Mouse (Mus musculus) neural tube, embryonic 14.5 days (tissue): ENCODE results near the gene Mgea5. TPM values are rescaled to one million over a fixed set of nuclear protein-coding genes. Genes with fewer than 3 reads are reported as not detected.

ENCODE experiments used
- ATAC-seq: fragments of 200-750 bp; cut with Nextera tagmentation; 2 replicates; pipeline ENCODE4 v1.8.0; 2017; ENCODE audit warnings: low read depth, mild to moderate bottlenecking, moderate TSS enrichment, moderate library complexity
- H3K27ac ChIP-seq: fragments of 300-500 bp; sonication (generic); 2 replicates; pipeline ENCODE4 v1.5.1; 2014; ENCODE audit warnings: low read depth, mild to moderate bottlenecking, control low read depth, low read length, moderate library complexity, mixed read lengths
- H3K27me3 ChIP-seq: fragments of 300-500 bp; sonication (generic); 2 replicates; pipeline ENCODE4 v1.6.1; 2014; ENCODE audit warnings: low read length; ENCODE audit not compliant: control insufficient read depth, insufficient read depth
- H3K36me3 ChIP-seq: fragments of 300-500 bp; sonication (generic); 2 replicates; pipeline ENCODE4 v1.6.1; 2014; ENCODE audit warnings: low read length, mixed read lengths; ENCODE audit not compliant: control insufficient read depth, insufficient read depth
- H3K4me1 ChIP-seq: fragments of 300-500 bp; sonication (generic); 2 replicates; pipeline ENCODE4 v1.6.1; 2014; ENCODE audit warnings: low read length; ENCODE audit not compliant: control insufficient read depth, insufficient read depth
- H3K4me2 ChIP-seq: fragments of 300-500 bp; sonication (generic); 2 replicates; pipeline ENCODE4 v1.6.1; 2014; ENCODE audit warnings: mild to moderate bottlenecking, low read depth, low read length, control low read depth
- H3K4me3 ChIP-seq: fragments of 300-500 bp; sonication (generic); 2 replicates; pipeline ENCODE4 v1.5.1; 2014; ENCODE audit warnings: low read depth, low read length, control low read depth, mixed read lengths
- H3K9ac ChIP-seq: fragments of 300-500 bp; sonication (generic); replicated peaks from 2 replicates; pipeline ENCODE4 v1.6.1; 2014; ENCODE audit warnings: low read depth, mild to moderate bottlenecking, control low read depth, low read length, mixed read lengths
- H3K9me3 ChIP-seq: fragments of 300-500 bp; sonication (generic); 2 replicates; pipeline ENCODE4 v1.6.1; 2016; ENCODE audit warnings: low read length; ENCODE audit not compliant: control insufficient read depth
- WGBS: fragments of 180-500 bp; shearing (Covaris S2); extraction: QIAGEN DNeasy Blood & Tissue Kit; methylation state at CpG from one replicate; pipeline ENCODE4 v1.1.7; 2014; 5-methylcytosine and 5-hydroxymethylcytosine counted together
- polyA plus RNA-seq: library from polyadenylated mRNA; unstranded; fragments of >200 nt; fragmentation: Nextera tagmentation; extraction: Ambion mirVana; gene quantifications from 2 replicates; pipeline ENCODE4 v1.2.1, GENCODE M21; 2014

The Mgea5 gene
- polyA plus RNA-seq, 1 experiment from 2014 or later = 108 TPM

DNA sequence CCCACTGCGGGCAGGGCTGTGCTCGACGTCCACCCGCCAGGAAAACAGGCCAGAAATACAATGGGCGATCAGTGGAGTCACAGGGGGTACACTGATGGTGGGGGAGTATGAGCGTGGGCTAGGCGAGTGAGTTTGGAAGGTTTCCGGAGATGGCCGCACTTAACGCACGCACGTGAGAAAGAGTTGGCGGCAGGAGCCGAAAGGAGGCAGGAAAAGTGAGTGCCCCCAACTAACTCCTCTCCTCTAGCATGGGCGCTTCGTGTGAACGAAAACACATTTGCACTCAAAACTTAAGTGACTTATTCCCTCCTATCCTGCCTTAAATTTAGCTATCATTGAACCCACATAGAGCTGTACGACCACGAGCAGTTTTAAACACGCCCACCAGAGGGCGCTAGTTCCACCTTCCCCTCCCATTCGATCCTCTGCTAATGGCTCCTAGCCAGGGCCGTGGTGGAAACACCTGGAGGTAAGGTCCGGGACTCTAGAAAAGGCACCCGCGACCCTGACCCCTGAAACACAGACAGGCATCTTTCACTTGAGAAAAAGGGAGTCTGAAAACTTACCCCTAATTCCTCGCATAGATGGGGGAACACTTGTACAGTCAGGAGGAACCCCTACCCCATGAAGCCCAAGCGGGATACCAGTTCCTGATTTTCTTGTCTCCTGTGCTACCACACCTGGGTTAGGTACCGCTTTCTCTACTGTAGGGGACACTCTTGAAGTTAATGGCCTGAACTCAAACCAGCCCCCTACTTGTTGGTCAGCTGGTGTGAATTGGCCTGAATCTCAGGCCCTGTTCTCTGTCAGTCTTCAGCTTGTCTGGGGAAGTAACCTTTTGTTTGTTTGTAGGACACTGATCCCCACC, 37.2 kb downstream of the Mgea5 start:
- no peak overlapping the region for H3K4me3 ChIP-seq
- H3K4me1 ChIP-seq = peaks cover 16% of the 10 kb centered on the region
- peaks cover under 1% of the 10 kb centered on the region; the same call in 1 of the 2 replicates for H3K36me3 ChIP-seq
- H3K4me2 ChIP-seq = no peak overlapping the region
- 10% methylated on average over 29 of the region's 29 CpGs for WGBS
- no peaks in the 10 kb centered on the region for H3K9me3 ChIP-seq
- H3K27ac ChIP-seq = no peak overlapping the region
- H3K27me3 ChIP-seq = peaks cover 45% of the 10 kb centered on the region
- ATAC-seq = no peak
- H3K9ac ChIP-seq = no peak overlapping the region

DNA sequence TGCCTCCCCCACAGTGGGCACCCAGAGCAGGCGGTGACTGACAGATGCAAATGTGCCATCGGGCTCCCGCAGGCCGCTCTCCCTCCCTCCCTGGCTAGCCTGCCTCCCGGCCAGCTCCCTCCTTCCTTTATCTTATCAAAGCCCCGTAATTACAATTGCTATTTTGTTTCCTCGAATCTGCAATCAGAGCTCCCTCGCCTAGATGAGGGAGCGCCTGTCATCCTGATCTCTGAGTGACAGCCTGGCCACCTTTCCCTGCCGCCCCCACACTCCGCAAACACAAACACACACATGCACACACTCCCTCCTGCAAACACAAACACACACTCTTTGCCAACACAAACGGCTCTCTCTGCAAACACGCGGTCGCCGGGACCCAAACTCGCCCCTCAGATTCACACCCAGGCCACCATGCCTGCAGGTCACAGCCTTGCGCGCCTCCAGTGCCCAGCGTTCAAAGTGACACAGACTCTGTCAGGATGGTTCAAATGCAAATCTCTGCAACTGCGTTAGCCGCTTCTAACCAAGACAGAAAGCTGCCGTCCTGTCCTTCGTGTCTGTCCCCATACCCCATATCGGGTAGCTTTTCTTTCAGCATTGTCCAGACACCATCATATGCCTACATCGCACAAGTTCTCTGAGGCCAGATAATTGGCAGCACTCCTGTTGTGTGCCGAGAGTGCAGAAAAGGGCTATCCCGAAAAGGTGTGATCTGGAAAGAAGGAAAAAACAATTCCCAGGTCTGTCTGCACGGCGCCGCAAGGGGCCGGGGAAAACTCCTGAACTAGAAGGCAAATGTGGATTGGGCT, 38.1 kb downstream of the Mgea5 start:
- no peak for ATAC-seq
- Histone ChIP-seq H3K36me3 (no peaks in the 10 kb centered on the region), H3K4me1 (peaks cover 16% of the 10 kb centered on the region), H3K9me3 (no peaks in the 10 kb centered on the region), H3K27me3 (peaks cover 53% of the 10 kb centered on the region), H3K9ac (no peak overlapping the region), H3K4me3 (no peak overlapping the region), H3K4me2 (no peak overlapping the region), H3K27ac (no peak overlapping the region)
- WGBS = 3% methylated on average over 32 of the region's 32 CpGs

DNA sequence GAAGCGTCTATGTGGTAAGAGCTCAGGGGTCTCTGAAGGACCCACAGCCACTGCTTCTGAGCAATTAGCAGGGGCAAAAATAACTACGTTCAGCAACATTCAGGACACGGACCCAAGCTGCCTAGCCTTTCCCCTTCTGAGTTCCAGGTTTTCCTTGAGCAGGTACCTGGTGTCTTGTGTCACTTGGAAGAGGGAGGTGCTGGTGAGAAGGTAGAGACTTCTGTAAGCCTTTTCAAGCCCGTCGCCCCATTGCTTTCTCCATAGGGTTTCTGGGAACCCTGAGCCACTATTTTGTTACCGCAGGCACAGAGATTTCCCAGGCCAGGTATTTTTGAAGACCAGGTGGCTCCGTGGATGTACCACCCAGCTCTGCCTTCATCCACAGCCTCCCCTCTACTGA, 40.0 kb downstream of the Mgea5 start:
- Histone ChIP-seq H3K36me3 (no peaks in the 10 kb centered on the region), H3K9ac (no peak overlapping the region), H3K4me3 (no peak overlapping the region), H3K27me3 (peaks cover 70% of the 10 kb centered on the region), H3K4me2 (no peak overlapping the region), H3K27ac (no peak overlapping the region), H3K4me1 (peaks cover 12% of the 10 kb centered on the region), H3K9me3 (no peaks in the 10 kb centered on the region)
- no peak for ATAC-seq
- 18% methylated on average over 7 of the region's 7 CpGs for WGBS

DNA sequence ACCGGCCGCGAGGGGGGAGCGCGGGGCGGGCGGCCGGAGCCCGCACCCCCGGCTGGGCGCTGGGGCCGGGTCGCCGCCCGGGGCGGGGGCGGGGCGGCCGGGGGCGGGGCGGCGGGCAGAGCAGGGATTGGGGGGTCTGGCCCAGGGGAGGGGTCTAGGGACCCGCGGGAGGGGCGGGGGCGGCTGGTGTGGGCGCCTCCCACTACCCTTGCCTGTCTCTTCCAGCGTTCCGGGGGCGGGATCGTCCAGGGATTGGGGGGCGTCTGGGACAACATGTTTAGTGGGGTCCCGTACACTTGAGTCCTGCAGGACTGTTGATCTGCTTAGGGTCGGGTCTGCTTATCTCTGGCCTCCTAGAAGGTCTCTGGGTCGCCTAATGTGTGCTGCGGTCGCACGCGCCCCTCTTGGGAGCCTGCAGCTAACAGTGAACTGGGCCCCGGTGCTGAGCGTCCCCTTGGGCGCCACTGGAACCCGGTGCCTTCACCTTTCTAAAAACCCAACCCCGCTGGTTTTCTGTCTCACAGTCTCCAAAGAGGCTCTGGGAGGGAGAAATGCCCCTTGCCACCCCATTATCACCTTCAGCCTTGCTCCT, 40.6 kb downstream of the Mgea5 start:
- Histone ChIP-seq H3K4me3 (peak overlapping the region; percentile 32), H3K4me2 (peak overlapping the region; percentile 60), H3K36me3 (no peaks in the 10 kb centered on the region), H3K4me1 (peaks cover 7% of the 10 kb centered on the region; the same call in 1 of the 2 replicates), H3K9me3 (no peaks in the 10 kb centered on the region), H3K9ac (0 out of 2 replicates have a peak overlapping the region, but pooled peaks have one; percentile 28), H3K27ac (no peak overlapping the region), H3K27me3 (peaks cover 76% of the 10 kb centered on the region)
- no peak for ATAC-seq
- WGBS = under 1% methylated on average over 18 of the region's 44 CpGs

DNA sequence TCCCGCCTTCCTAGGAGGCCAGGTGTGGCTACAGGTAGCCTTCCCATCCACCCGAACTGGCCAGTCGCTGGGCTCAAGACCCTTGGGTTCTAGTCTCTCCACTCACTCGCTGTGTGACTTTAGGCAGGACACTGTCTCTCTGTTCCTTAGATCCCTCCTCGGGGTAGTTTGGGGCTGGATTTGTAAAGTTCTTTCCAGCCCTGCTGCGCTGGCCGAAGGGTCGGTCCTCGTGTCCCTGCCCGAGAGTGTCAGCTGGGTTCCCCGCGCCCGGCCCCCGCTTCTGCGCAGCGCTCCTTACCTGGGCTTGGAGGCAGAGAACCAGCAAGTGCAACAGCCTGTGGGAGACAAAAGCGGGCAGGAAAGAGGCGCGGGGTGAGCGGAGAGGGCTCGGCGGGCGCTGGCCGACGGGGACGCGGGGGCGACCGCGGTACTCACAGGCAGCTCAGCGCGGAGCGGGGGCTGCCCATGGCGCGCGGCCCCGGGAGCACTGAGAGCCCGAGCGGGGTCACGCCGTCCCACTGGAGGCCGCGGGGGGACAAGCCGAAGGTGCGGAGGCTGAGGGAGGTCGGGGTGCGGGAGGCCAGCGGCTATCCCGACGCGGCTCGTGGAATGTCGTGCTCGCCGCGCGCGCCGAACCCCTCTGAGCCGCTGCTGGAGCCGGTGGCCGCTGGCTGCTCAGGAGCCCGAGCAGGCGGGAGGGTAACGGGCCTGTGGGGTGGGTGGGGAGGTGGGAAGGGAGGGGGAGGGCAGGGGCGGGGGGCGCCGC, 41.2 kb downstream of the Mgea5 start, which contains the start of gene Fgf8:
TSS of gene Fgf8 (minus strand) at position 698 of the 766 bp plus-strand sequence.
- Histone ChIP-seq H3K36me3 (no peaks in the 10 kb centered on the region), H3K4me2 (peak within 1 kb of the TSS; percentile 60), H3K4me3 (peak within 1 kb of the TSS; percentile 32), H3K9me3 (no peaks in the 10 kb centered on the region), H3K27ac (no peak within 1 kb of the TSS), H3K4me1 (peaks cover 9% of the 10 kb centered on the region; the same call in 1 of the 2 replicates), H3K27me3 (peaks cover 83% of the 10 kb centered on the region), H3K9ac (peak within 1 kb of the TSS; percentile 28; the same call in 1 of the 2 replicates)
- no peak for ATAC-seq
- under 1% methylated on average over 30 of the region's 68 CpGs for WGBS

DNA sequence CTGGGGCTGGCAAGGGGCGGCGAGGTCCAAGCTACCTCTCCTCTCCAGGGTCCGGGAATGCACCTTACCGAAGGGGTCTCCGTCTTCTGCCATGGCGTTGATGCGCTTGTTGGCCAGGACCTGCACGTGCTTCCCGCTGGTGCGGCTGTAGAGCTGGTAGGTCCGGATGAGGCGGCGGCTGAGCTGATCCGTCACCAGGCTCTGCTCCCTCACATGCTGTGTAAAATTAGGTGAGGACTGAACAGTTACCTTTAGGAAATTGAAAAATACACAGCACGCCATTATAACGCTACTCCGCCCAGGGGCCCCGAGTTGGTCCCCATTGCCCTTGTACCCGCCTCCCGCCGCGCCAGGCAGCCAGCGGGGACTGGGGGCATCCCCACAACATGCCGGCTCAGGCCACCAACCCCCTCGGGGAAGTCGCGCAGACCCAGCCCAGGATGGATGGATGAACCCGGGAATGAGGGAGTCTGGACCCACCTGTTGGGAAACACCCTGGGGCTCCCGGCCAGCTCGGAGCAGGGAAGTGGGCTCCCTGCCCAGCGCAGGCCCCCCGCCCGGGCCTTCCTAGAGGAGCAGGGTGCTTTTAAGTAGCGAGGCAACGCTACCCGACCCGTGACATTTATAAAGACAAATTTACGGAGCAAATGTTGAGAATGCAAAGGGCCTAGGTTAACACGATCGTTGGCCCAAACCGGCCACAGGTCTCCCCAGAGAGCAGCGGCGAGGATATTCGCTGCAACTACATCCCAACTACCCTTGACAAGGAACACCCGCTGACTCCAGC, 42.0 kb downstream of the Mgea5 start:
- H3K9ac ChIP-seq = no peak overlapping the region

DNA sequence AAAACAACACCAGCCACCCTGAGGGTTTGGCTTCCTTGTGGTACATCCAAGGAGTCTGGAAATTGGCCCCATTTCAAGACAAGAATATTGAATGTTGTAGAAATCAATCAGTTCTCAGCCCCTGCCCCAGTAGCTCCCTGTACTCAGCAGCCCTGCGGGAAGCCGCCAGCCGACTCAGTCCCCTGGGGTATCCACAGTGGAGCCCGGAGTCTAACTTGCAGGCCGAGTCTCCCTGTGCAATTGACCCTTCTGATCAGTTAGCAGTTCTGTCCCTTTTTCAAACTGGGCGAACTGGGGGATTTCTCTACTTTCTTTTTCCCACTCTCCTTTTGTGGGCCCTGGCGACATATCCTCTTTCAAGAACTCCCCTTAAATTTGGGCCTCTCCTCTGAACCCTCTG, 42.8 kb downstream of the Mgea5 start:
- no peak for ATAC-seq
- WGBS = 3% methylated on average over 7 of the region's 7 CpGs
- Histone ChIP-seq H3K36me3 (no peaks in the 10 kb centered on the region), H3K27ac (no peak overlapping the region), H3K9ac (no peak overlapping the region), H3K4me3 (no peak overlapping the region), H3K27me3 (peaks cover 91% of the 10 kb centered on the region), H3K4me1 (peaks cover 16% of the 10 kb centered on the region; the same call in 1 of the 2 replicates), H3K4me2 (no peak overlapping the region), H3K9me3 (no peaks in the 10 kb centered on the region)

More for the DNA sequence above, 42.0 kb downstream of the Mgea5 start:
- H3K4me1 ChIP-seq = peaks cover 16% of the 10 kb centered on the region; the same call in 1 of the 2 replicates
- no peak overlapping the region for H3K4me2 ChIP-seq
- no peak for ATAC-seq
- H3K27me3 ChIP-seq = peaks cover 88% of the 10 kb centered on the region
- H3K9me3 ChIP-seq = no peaks in the 10 kb centered on the region
- H3K27ac ChIP-seq = no peak overlapping the region
- WGBS = under 1% methylated on average over 45 of the region's 45 CpGs
- peak overlapping the region; percentile 32 for H3K4me3 ChIP-seq
- no peaks in the 10 kb centered on the region for H3K36me3 ChIP-seq

DNA sequence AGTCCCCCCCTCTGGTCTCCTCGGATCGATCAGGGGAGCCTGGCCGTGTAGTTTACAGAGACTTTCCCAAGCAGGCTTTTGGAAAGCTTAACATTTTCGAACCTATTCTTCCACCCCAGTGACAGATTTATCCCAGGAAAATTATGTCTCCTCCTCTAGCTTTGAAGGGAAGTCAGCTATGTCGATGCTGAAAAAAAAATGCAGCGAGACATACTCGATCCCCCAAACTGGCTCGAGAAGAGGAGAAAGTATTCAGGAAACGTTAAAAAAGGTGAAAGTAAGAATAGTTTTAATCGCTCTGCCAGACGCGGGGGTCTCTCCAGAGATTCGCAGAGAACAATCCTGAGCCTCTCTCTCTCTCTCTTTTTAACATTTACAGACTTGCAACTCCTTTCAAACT, 43.4 kb downstream of the Mgea5 start:
- Histone ChIP-seq H3K4me1 (peaks cover 16% of the 10 kb centered on the region; the same call in 1 of the 2 replicates), H3K27ac (no peak overlapping the region), H3K4me3 (no peak overlapping the region), H3K9me3 (no peaks in the 10 kb centered on the region), H3K9ac (no peak overlapping the region), H3K36me3 (no peaks in the 10 kb centered on the region), H3K27me3 (peaks cover 92% of the 10 kb centered on the region), H3K4me2 (no peak overlapping the region)
- ATAC-seq = no peak
- WGBS = 2% methylated on average over 13 of the region's 13 CpGs
